ENCODE assay signal across 18 mouse cellular contexts in genomic region chr4:129989925-129990324, GRCm38 (mm10). TPM values are rescaled to one million over a fixed set of nuclear protein-coding genes. Genes with fewer than 3 reads are reported as not detected.
DNase-seq lines count a peak whose midpoint lies in the region; ATAC-seq and TF ChIP-seq lines count a peak whose summit lies in the region.
"Had no signal": no experiment of that assay in that cellular context is flagged by ENCODE, and none has a peak within 500 bp of the region (broad histone marks: within the 10 kb centered on the region; RNA-seq: fewer than 3 reads in every experiment).

No protein-coding gene starts in this region.

- H3K4me2 ChIP-seq in hindbrain, embryonic 13.5 days: no peak overlapping the region
- H3K4me2 ChIP-seq in embryonic facial prominence, embryonic 14.5 days (ENCODE audit: low read depth, low read length): no peak overlapping the region
- H3K4me2 ChIP-seq in midbrain, embryonic 14.5 days (ENCODE audit: low read length): peak overlapping the region; percentile 25; the same call in 1 of the 2 replicates
- H3K4me2 ChIP-seq: neural tube, embryonic 12.5 days had no signal

- WGBS in hindbrain, embryonic 10.5 days: 60% methylated on average over 4 of the region's 4 CpGs
- 50% methylated on average over 4 of the region's 4 CpGs for WGBS in hindbrain, embryonic 13.5 days
- WGBS in embryonic facial prominence, embryonic 14.5 days: 58% methylated on average over 4 of the region's 4 CpGs
- WGBS in midbrain, embryonic 14.5 days: 25% methylated on average over 4 of the region's 4 CpGs
- WGBS in limb, embryonic 10.5 days: 67% methylated on average over 4 of the region's 4 CpGs

- H3K27me3 ChIP-seq in hindbrain, embryonic 10.5 days (ENCODE audit: insufficient read depth, poor library complexity, severe bottlenecking): peaks cover 70% of the 10 kb centered on the region
- peaks cover 22% of the 10 kb centered on the region; the same call in 1 of the 2 replicates for H3K27me3 ChIP-seq in hindbrain, embryonic 13.5 days
- H3K27me3 ChIP-seq in embryonic facial prominence, embryonic 14.5 days (replicated peaks; ENCODE audit: control insufficient read depth, insufficient read depth, low read length): peaks cover 16% of the 10 kb centered on the region
- no peaks in the 10 kb centered on the region for H3K27me3 ChIP-seq in midbrain, embryonic 14.5 days (ENCODE audit: control insufficient read depth, insufficient read depth, low read length)
- peaks cover 96% of the 10 kb centered on the region for H3K27me3 ChIP-seq in limb, embryonic 10.5 days (ENCODE audit: low read depth, poor library complexity, severe bottlenecking)

- H3K36me3 ChIP-seq in hindbrain, embryonic 10.5 days: peaks cover 18% of the 10 kb centered on the region
- H3K36me3 ChIP-seq in hindbrain, embryonic 13.5 days: peaks cover 15% of the 10 kb centered on the region
- 0 out of 2 replicates have a peak, but pooled peaks cover 17% of the 10 kb centered on the region for H3K36me3 ChIP-seq in embryonic facial prominence, embryonic 14.5 days (ENCODE audit: control insufficient read depth, insufficient read depth, low read length)
- peaks cover 20% of the 10 kb centered on the region for H3K36me3 ChIP-seq in midbrain, embryonic 14.5 days (ENCODE audit: control insufficient read depth, insufficient read depth, low read length)
- no peaks in the 10 kb centered on the region for H3K36me3 ChIP-seq in limb, embryonic 10.5 days

- H3K9me3 ChIP-seq in hindbrain, embryonic 10.5 days: no peaks in the 10 kb centered on the region
- H3K9me3 ChIP-seq in hindbrain, embryonic 13.5 days: no peaks in the 10 kb centered on the region
- H3K9me3 ChIP-seq in embryonic facial prominence, embryonic 14.5 days (ENCODE audit: control insufficient read depth, low read length): no peaks in the 10 kb centered on the region
- H3K9me3 ChIP-seq in midbrain, embryonic 14.5 days (ENCODE audit: control insufficient read depth, low read length): no peaks in the 10 kb centered on the region
- no peaks in the 10 kb centered on the region for H3K9me3 ChIP-seq in limb, embryonic 10.5 days (replicated peaks)
- H3K9me3 ChIP-seq: neural tube, embryonic 12.5 days had no signal

- no peak for TF ChIP-seq CTCF in brain, embryonic 14.5 days (IDR thresholded peaks at IDR 0.05; ENCODE audit: borderline replicate concordance, extremely low read depth, insufficient read depth, insufficient read length)

- no peak for TF ChIP-seq POLR2A in brain, embryonic 14.5 days (IDR thresholded peaks at IDR 0.05; ENCODE audit: borderline replicate concordance, extremely low read depth, insufficient read depth, insufficient read length, poor library complexity, severe bottlenecking)

- no peak for ATAC-seq in hindbrain, embryonic 13.5 days (ENCODE audit: low FRiP score)
- ATAC-seq in embryonic facial prominence, embryonic 14.5 days (ENCODE audit: low read depth): no peak
- ATAC-seq in midbrain, embryonic 14.5 days (ENCODE audit: low FRiP score, low TSS enrichment): no peak
- ATAC-seq: liver, postnatal 0 days had no signal

- no peak overlapping the region for H3K4me3 ChIP-seq in hindbrain, embryonic 10.5 days
- no peak overlapping the region for H3K4me3 ChIP-seq in hindbrain, embryonic 13.5 days
- H3K4me3 ChIP-seq in embryonic facial prominence, embryonic 14.5 days (ENCODE audit: low read depth, low read length): no peak overlapping the region
- no peak overlapping the region for H3K4me3 ChIP-seq in midbrain, embryonic 14.5 days (replicated peaks; ENCODE audit: low read depth, low read length)
- no peak overlapping the region for H3K4me3 ChIP-seq in limb, embryonic 10.5 days
- H3K4me3 ChIP-seq: neural tube, embryonic 12.5 days had no signal

- H3K27ac ChIP-seq in hindbrain, embryonic 10.5 days: 0 out of 2 replicates have a peak overlapping the region, but pooled peaks have one; percentile 40
- no peak overlapping the region for H3K27ac ChIP-seq in hindbrain, embryonic 13.5 days
- H3K27ac ChIP-seq in embryonic facial prominence, embryonic 14.5 days (replicated peaks; ENCODE audit: low read depth, low read length): 0 out of 2 replicates have a peak overlapping the region, but pooled peaks have one; percentile 15
- peak overlapping the region; percentile 49 for H3K27ac ChIP-seq in midbrain, embryonic 14.5 days (replicated peaks; ENCODE audit: low read depth, low read length)
- no peak overlapping the region for H3K27ac ChIP-seq in limb, embryonic 10.5 days
- H3K27ac ChIP-seq: neural tube, embryonic 12.5 days had no signal

- H3K4me1 ChIP-seq in hindbrain, embryonic 10.5 days (replicated peaks): peaks cover 74% of the 10 kb centered on the region
- H3K4me1 ChIP-seq in hindbrain, embryonic 13.5 days (replicated peaks): peaks cover 77% of the 10 kb centered on the region
- H3K4me1 ChIP-seq in embryonic facial prominence, embryonic 14.5 days (ENCODE audit: control insufficient read depth, insufficient read depth, low read length): peaks cover 27% of the 10 kb centered on the region
- H3K4me1 ChIP-seq in midbrain, embryonic 14.5 days (ENCODE audit: control insufficient read depth, insufficient read depth, low read length): peaks cover 51% of the 10 kb centered on the region
- peaks cover 49% of the 10 kb centered on the region for H3K4me1 ChIP-seq in limb, embryonic 10.5 days

- H3K9ac ChIP-seq in hindbrain, embryonic 13.5 days: no peak overlapping the region
- H3K9ac ChIP-seq in embryonic facial prominence, embryonic 14.5 days (ENCODE audit: low read depth, low read length): no peak overlapping the region
- H3K9ac ChIP-seq in midbrain, embryonic 14.5 days (replicated peaks; ENCODE audit: low read length): no peak overlapping the region; the same call in 1 of the 2 replicates
- H3K9ac ChIP-seq: liver, postnatal 0 days; neural tube, embryonic 12.5 days had no signal

- no peak for DNase-seq in hindbrain, embryonic 10.5 days (ENCODE audit: low spot score)
- DNase-seq in brain, embryonic 14.5 days (ENCODE audit: low read depth): peak; percentile 78
- no peak for DNase-seq in embryonic facial prominence, embryonic 14.5 days (ENCODE audit: low spot score)
- DNase-seq in midbrain, embryonic 14.5 days: peak; percentile 57
- no peak for DNase-seq in limb, embryonic 10.5 days (ENCODE audit: low spot score)
- DNase-seq in left cerebral cortex, adult 8-10 months (ENCODE audit: low spot score in 2 of 2): no peak
- DNase-seq: adrenal gland, adult 8-10 months; gastrocnemius, postnatal 36 days; kidney, adult 11 months; layer of hippocampus, postnatal 36 days; left cerebral cortex, postnatal 4 days; liver, postnatal 0 days; lung, postnatal 10 days; thymus, postnatal 25 days had no signal

RNA-seq across cellular contexts. Expression of gene Adgrb2, which starts 5.3 kb away (rescaled TPM):
- polyA plus RNA-seq in hindbrain, embryonic 10.5 days (2016; fragmentation: Nextera tagmentation; extraction: Ambion mirVana): 2.0 and 3.1 TPM in 2 replicates
- polyA plus RNA-seq in hindbrain, embryonic 13.5 days (2015; fragmentation: Nextera tagmentation; extraction: Ambion mirVana): 9.3 and 11.3 TPM in 2 replicates
- polyA plus RNA-seq in brain, embryonic 14.5 days (2012; rRNA removed): 126 and 152 TPM in 2 replicates
- polyA plus RNA-seq in embryonic facial prominence, embryonic 14.5 days (2014; fragmentation: Nextera tagmentation; extraction: Ambion mirVana): 4.0 and 6.7 TPM in 2 replicates
- polyA plus RNA-seq in midbrain, embryonic 14.5 days (2014; fragmentation: Nextera tagmentation; extraction: Ambion mirVana): 15.9 and 16.9 TPM in 2 replicates
- polyA plus RNA-seq in limb, embryonic 10.5 days (2016; fragmentation: Nextera tagmentation; extraction: Ambion mirVana): 0.45 and 0.84 TPM in 2 replicates
- 100 to 1,000 TPM; 349 to 362 (median 356) TPM for total RNA-seq in left cerebral cortex, adult 8-10 months (2022)
- total RNA-seq: liver, adult 2 months; megakaryocyte progenitor cell, adult 5-6 weeks had no signal
- polyA plus RNA-seq: liver, postnatal 0 days had no signal

RNA-seq across cellular contexts. Expression of gene Col16a1, which starts 57.7 kb away (rescaled TPM):
- polyA plus RNA-seq in hindbrain, embryonic 10.5 days (2016; fragmentation: Nextera tagmentation; extraction: Ambion mirVana): 7.2 and 8.7 TPM in 2 replicates
- 5.8 and 14.3 TPM in 2 replicates for polyA plus RNA-seq in hindbrain, embryonic 13.5 days (2015; fragmentation: Nextera tagmentation; extraction: Ambion mirVana)
- polyA plus RNA-seq in brain, embryonic 14.5 days (2012; rRNA removed): 16.7 and 17.1 TPM in 2 replicates
- polyA plus RNA-seq in embryonic facial prominence, embryonic 14.5 days (2014; fragmentation: Nextera tagmentation; extraction: Ambion mirVana): 180 and 188 TPM in 2 replicates
- polyA plus RNA-seq in midbrain, embryonic 14.5 days (2014; fragmentation: Nextera tagmentation; extraction: Ambion mirVana): 4.3 and 4.4 TPM in 2 replicates
- 3.9 and 10.2 TPM in 2 replicates for polyA plus RNA-seq in limb, embryonic 10.5 days (2016; fragmentation: Nextera tagmentation; extraction: Ambion mirVana)
- 10 to 100 TPM; 14.6 to 26.0 (median 18.3) TPM for total RNA-seq in left cerebral cortex, adult 8-10 months (2022)

Comparison
In these comparisons a context has a peak if more than half of its experiments do, and no peak if none do; other contexts are left out.
1. H3K27ac ChIP-seq: peak in hindbrain, embryonic 10.5 days (single experiment), embryonic facial prominence, embryonic 14.5 days (single experiment) and midbrain, embryonic 14.5 days (single experiment); none in hindbrain, embryonic 13.5 days (single experiment) and limb, embryonic 10.5 days (single experiment).
2. DNase-seq: peak in brain, embryonic 14.5 days (single experiment) and midbrain, embryonic 14.5 days (single experiment); none in hindbrain, embryonic 10.5 days (single experiment), embryonic facial prominence, embryonic 14.5 days (single experiment), limb, embryonic 10.5 days (single experiment) and left cerebral cortex, adult 8-10 months (0 of 2).